Mouse (Mus musculus) liver, embryonic 16.5 days (tissue): ENCODE data around the gene Schip1. TPM values are rescaled to one million over a fixed set of nuclear protein-coding genes. Genes with fewer than 3 reads are reported as not detected.

Experiments
- ATAC-seq: fragments of 200-750 bp; cut with Nextera tagmentation; 2 replicates; pipeline ENCODE4 v1.8.0; 2017; ENCODE audit warnings: low read depth, mild to moderate bottlenecking, moderate number of reproducible peaks, moderate library complexity
- H3K27ac ChIP-seq: fragments of 300-500 bp; sonication (generic); 2 replicates; pipeline ENCODE4 v1.5.1; 2014; ENCODE audit warnings: mild to moderate bottlenecking, low read length
- H3K27me3 ChIP-seq: fragments of 300-500 bp; sonication (generic); 2 replicates; pipeline ENCODE4 v1.6.1; 2014; ENCODE audit warnings: low read depth, low read length, mixed read lengths; ENCODE audit not compliant: control insufficient read depth, insufficient read depth
- H3K36me3 ChIP-seq: fragments of 300-500 bp; sonication (generic); 2 replicates; pipeline ENCODE4 v1.6.1; 2014; ENCODE audit warnings: mild to moderate bottlenecking; ENCODE audit not compliant: control insufficient read depth, insufficient read depth
- H3K4me1 ChIP-seq: fragments of 300-500 bp; sonication (generic); 2 replicates; pipeline ENCODE4 v1.6.1; 2014; ENCODE audit warnings: low read depth, low read length, mixed read lengths; ENCODE audit not compliant: control insufficient read depth
- H3K4me2 ChIP-seq: fragments of 300-500 bp; sonication (generic); 2 replicates; pipeline ENCODE4 v1.6.1; 2014; ENCODE audit warnings: low read depth, low read length, mixed read lengths
- H3K4me3 ChIP-seq: fragments of 300-500 bp; sonication (generic); 2 replicates; pipeline ENCODE4 v1.5.1; 2014; ENCODE audit warnings: low read depth, mild to moderate bottlenecking, low read length
- H3K9ac ChIP-seq: fragments of 300-500 bp; sonication (generic); 2 replicates; pipeline ENCODE4 v1.6.1; 2014; ENCODE audit warnings: low read depth, low read length
- H3K9me3 ChIP-seq: fragments of 300-500 bp; sonication (generic); replicated peaks from 2 replicates; pipeline ENCODE4 v1.6.1; 2016; ENCODE audit warnings: low read length; ENCODE audit not compliant: control insufficient read depth
- WGBS: fragments of 180-500 bp; shearing (Covaris S2); extraction: QIAGEN DNeasy Blood & Tissue Kit; methylation state at CpG from one replicate; pipeline ENCODE4 v1.1.7; 2014; ENCODE audit not compliant: insufficient replicate concordance; 5-methylcytosine and 5-hydroxymethylcytosine counted together
- polyA plus RNA-seq: library from polyadenylated mRNA; unstranded; fragments of >200 nt; fragmentation: Nextera tagmentation; extraction: Ambion mirVana; gene quantifications from 2 replicates; pipeline ENCODE4 v1.2.1, GENCODE M21; 2015

Schip1 gene
- polyA plus RNA-seq, 1 experiment from 2014 or later = 1.8 TPM

DNA sequence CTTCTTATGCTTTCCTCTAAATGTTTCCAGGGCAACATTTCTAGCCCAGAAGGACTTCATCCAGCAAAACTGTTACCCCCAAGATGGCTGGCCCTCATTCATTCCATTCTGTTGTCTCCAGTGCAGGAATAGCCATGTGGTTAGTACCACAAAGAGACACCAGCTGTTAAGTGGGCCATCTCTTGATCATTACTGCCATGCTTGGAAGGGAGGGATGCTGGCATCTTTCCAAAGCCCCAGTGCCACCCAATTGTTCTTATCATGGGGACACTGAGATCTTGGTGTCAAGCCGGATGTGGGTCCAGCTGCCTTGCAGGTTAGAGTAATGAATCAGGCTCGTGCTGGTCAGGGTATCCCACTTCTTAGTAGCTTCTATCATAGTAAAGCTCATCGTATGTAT, 557.4 kb downstream of the Schip1 start:
- WGBS = 64% methylated on average over 3 of the region's 3 CpGs
- no peak overlapping the region for H3K4me2 ChIP-seq

DNA sequence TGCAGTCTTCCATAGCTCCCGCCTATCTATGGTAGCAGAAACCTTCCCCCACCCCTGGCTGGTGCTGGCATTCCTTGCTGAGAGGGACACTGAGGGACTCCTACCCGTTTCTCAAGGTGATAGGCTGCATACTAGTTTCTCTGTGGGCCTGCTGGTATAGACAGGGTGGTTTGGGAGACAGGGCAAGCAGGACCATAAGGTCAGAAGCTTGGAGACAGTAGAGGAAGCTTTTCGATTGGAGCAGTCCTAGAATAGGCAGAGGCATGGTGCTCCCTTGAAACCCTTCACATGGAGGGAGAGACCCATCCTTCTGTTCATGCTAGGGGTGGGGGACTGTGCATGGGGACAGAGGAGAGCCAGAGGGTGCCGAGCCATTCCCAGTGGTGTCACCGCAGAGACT, 558.4 kb downstream of the Schip1 start:
- Histone ChIP-seq H3K9ac (no peak overlapping the region), H3K27me3 (no peaks in the 10 kb centered on the region), H3K36me3 (no peaks in the 10 kb centered on the region), H3K4me3 (no peak overlapping the region), H3K4me2 (no peak overlapping the region), H3K27ac (no peak overlapping the region), H3K4me1 (no peaks in the 10 kb centered on the region), H3K9me3 (no peaks in the 10 kb centered on the region)
- no peak for ATAC-seq
- 53% methylated on average over 5 of the region's 5 CpGs for WGBS

More for the DNA sequence above, 557.4 kb downstream of the Schip1 start:
- Histone ChIP-seq H3K36me3 (no peaks in the 10 kb centered on the region), H3K9ac (no peak overlapping the region), H3K27ac (no peak overlapping the region), H3K9me3 (no peaks in the 10 kb centered on the region), H3K4me3 (no peak overlapping the region), H3K4me1 (no peaks in the 10 kb centered on the region), H3K27me3 (no peaks in the 10 kb centered on the region)
- no peak for ATAC-seq

DNA sequence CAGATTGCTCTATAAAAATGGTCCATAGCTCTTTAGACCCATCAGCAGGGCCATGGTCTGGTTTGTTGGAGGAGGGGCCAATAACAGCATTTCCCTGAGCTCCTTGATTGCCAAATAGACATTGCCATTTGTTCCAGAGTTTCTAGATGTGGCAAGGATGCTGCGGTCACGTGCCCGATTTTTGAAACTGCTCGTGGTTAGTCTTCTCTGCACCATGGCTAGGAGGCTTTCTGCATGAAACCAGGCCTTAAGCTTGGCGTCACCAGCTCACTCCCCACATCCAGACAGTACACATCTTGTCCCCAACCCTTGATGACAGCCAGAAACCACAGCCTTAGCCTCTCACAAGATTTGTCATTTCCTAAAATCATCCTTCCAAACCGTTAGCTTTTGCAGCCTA, 559.9 kb downstream of the Schip1 start:
- Histone ChIP-seq H3K4me1 (no peaks in the 10 kb centered on the region), H3K36me3 (no peaks in the 10 kb centered on the region), H3K9ac (no peak overlapping the region), H3K4me3 (no peak overlapping the region), H3K27ac (no peak overlapping the region), H3K27me3 (no peaks in the 10 kb centered on the region), H3K4me2 (no peak overlapping the region), H3K9me3 (no peaks in the 10 kb centered on the region)
- no peak for ATAC-seq
- 41% methylated on average over 6 of the region's 6 CpGs for WGBS

DNA sequence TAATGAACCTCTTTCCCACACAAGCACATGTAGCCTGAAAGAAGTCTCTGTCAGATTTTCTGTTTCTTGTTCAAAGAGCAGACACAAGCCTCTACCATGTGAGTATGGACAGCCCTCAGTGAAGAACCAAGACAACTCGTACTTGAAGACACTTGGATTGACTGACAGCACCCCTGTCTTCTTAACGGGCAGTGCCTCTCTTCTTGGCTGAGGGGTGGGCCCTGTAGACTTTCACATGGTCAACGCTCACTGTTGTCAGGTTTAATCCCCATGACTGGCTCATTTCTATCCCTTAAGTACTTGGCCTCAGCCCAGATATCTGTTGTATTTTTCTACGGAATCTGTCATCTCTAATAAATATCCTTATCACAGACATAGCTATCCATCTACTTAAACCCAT, 565.7 kb downstream of the Schip1 start:
- Histone ChIP-seq H3K4me3 (no peak overlapping the region), H3K9me3 (no peaks in the 10 kb centered on the region), H3K9ac (no peak overlapping the region), H3K36me3 (no peaks in the 10 kb centered on the region), H3K27ac (no peak overlapping the region), H3K4me2 (no peak overlapping the region), H3K4me1 (no peaks in the 10 kb centered on the region), H3K27me3 (no peaks in the 10 kb centered on the region)
- 61% methylated on average over 4 of the region's 4 CpGs for WGBS
- ATAC-seq = no peak

DNA sequence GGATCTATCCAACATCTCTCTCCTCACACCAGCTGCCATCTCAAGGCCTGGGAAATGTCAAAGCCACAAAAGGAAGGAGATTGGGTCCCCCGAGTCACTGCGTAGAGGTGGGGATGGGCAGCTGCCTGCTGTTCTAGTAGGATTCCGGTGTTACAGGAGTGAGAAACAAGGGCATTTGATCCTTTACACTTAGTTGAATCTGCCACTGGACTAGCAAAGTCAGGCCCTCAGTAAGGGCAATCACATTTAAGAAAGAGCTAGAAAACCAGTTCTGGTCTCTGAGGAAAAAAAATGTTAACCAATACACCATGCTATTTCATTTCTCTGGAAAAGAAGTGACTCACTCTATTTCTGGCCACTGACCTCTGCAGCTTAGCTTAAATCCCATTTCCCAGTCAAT, 566.2 kb downstream of the Schip1 start:
- no peaks in the 10 kb centered on the region for H3K4me1 ChIP-seq
- no peaks in the 10 kb centered on the region for H3K36me3 ChIP-seq
- H3K9me3 ChIP-seq = no peaks in the 10 kb centered on the region
- WGBS = 51% methylated on average over 3 of the region's 3 CpGs
- H3K27me3 ChIP-seq = no peaks in the 10 kb centered on the region
- no peak for ATAC-seq
- no peak overlapping the region for H3K9ac ChIP-seq
- no peak overlapping the region for H3K4me2 ChIP-seq
- H3K27ac ChIP-seq = no peak overlapping the region
- no peak overlapping the region for H3K4me3 ChIP-seq

DNA sequence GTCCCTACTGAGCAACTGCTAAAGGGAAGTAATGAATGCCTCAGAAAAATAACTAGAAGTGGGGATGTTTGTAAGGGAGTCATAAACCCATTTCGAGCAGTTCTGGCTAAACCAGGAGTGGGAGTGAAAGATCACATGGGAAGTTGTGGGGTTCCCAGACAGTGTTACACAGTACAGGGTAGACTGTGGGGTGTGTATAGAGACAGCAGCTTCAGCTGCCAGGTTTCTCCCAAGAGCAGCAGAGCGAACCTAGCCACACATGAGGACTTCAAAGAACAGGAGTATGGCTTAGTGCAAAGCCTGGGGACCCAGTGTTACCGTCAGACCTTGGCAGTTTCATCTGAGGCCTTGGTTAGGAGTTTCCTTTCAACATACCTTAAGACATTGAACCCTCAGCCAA, 568.1 kb downstream of the Schip1 start:
- no peak overlapping the region for H3K27ac ChIP-seq
- H3K4me1 ChIP-seq = no peaks in the 10 kb centered on the region
- ATAC-seq = no peak
- H3K9me3 ChIP-seq = no peaks in the 10 kb centered on the region
- H3K9ac ChIP-seq = no peak overlapping the region
- H3K27me3 ChIP-seq = no peaks in the 10 kb centered on the region
- H3K36me3 ChIP-seq = no peaks in the 10 kb centered on the region
- H3K4me2 ChIP-seq = no peak overlapping the region
- WGBS = 55% methylated on average over 3 of the region's 3 CpGs
- H3K4me3 ChIP-seq = no peak overlapping the region

DNA sequence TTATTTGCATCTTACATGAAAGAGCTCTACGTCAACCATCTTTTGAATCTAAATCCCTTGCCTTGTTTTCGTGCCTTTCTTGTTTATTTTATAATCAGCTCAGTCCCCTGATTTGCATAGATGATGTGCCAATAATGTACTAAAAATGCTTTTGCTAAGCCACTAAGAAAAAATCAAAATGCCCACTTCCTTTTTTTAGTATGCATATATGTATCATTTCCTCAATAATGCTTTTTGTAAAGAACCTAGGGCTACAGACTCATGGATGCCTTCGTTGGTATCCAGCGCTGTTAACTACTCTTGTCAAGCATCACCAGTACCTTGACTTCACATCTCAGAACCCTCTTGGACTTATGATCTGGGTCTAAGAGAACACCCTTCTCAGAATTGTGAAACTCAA, 569.0 kb downstream of the Schip1 start:
- 64% methylated on average over 4 of the region's 4 CpGs for WGBS
- ATAC-seq = no peak
- H3K27ac ChIP-seq = no peak overlapping the region

DNA sequence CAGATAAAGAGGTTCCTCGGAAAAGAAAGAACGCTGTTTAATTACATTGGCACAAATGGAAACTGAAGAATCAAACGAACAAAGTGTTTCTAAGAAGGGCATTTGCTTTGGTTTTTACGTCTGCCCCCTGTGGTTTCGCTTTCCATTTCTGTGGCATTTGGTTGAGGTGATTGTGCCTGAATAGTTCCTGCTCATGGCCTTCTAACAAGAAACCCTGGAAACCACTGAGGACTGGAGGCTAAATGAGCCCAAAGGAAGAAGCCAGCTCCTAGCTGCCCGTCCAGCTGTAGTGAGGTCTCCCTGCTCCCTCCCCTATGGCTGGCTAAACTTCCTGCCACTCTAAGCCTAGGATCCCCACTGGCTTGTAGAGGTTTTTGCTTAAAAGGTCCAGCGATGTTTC, 573.4 kb downstream of the Schip1 start:
- Histone ChIP-seq H3K27ac (no peak overlapping the region), H3K4me1 (no peaks in the 10 kb centered on the region), H3K36me3 (no peaks in the 10 kb centered on the region), H3K27me3 (no peaks in the 10 kb centered on the region), H3K9ac (no peak overlapping the region), H3K9me3 (no peaks in the 10 kb centered on the region), H3K4me2 (no peak overlapping the region), H3K4me3 (no peak overlapping the region)
- WGBS = 26% methylated on average over 7 of the region's 7 CpGs
- ATAC-seq = no peak

More for the DNA sequence above, 569.0 kb downstream of the Schip1 start:
- Histone ChIP-seq H3K9me3 (no peaks in the 10 kb centered on the region), H3K27me3 (no peaks in the 10 kb centered on the region), H3K4me2 (no peak overlapping the region), H3K4me3 (no peak overlapping the region), H3K36me3 (no peaks in the 10 kb centered on the region), H3K4me1 (no peaks in the 10 kb centered on the region), H3K9ac (no peak overlapping the region)

DNA sequence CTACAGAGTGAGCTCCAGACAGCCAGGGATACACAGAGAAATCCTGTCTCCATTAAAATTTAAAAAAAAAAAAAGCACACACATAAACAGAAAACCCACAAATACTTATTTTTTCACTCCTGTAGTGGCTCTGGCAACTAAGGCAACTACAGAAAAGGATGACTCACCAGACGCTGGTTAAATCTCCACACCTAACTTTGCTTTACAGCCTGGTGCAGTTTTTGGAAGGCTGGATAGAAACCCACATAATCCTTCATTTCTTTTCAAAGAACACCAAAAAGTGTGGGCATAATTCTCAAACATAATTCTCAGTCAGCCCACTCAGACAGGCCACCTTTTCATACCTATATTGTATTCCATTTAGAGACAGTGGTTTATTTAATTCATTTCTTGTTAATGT, 574.1 kb downstream of the Schip1 start:
- Histone ChIP-seq H3K4me1 (no peaks in the 10 kb centered on the region), H3K9me3 (no peaks in the 10 kb centered on the region), H3K4me2 (no peak overlapping the region), H3K27me3 (no peaks in the 10 kb centered on the region), H3K36me3 (no peaks in the 10 kb centered on the region), H3K9ac (no peak overlapping the region), H3K4me3 (no peak overlapping the region), H3K27ac (no peak overlapping the region)
- 63% methylated on average over 1 of the region's 1 CpGs for WGBS
- no peak for ATAC-seq

DNA sequence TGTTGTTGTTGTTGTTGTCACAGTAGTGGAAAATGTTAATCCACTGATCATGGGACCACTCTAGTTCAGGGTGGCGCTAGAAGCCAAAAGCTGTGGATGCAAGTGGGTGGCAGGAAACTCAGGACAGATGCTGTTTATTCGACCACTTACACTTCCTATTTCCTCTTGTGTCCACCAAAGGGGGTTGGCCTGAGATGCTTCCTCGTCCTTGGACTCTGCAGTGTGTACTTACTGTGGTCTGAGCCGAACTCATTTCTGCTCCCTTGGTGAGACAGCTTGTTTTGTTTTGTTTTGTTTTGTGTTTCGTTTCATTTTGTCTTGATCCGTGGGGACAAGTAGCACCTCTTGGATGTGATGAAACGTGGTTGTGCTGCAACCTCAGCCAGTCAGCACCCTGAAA, 578.3 kb downstream of the Schip1 start:
- ATAC-seq = no peak; the same call in 1 of the 2 replicates
- no peaks in the 10 kb centered on the region for H3K27me3 ChIP-seq
- H3K9me3 ChIP-seq = no peaks in the 10 kb centered on the region
- no peak overlapping the region for H3K27ac ChIP-seq
- no peaks in the 10 kb centered on the region for H3K36me3 ChIP-seq
- no peak overlapping the region for H3K4me3 ChIP-seq
- H3K9ac ChIP-seq = no peak overlapping the region
- no peak overlapping the region for H3K4me2 ChIP-seq
- WGBS = 52% methylated on average over 7 of the region's 7 CpGs
- H3K4me1 ChIP-seq = no peaks in the 10 kb centered on the region
